Mouse (Mus musculus) ES-E14 (cell line): Measurements from ENCODE around the gene Zfp704.

Source experiments
- CHD2 ChIP-seq: IDR thresholded peaks from 2 replicates; pipeline ENCODE4 v1.6.1; 2014; ENCODE audit warnings: mild to moderate bottlenecking, low read depth, low read length, inconsistent platforms
- MAFK ChIP-seq: IDR thresholded peaks from 2 replicates; pipeline ENCODE4 v1.6.1; 2014; ENCODE audit warnings: mild to moderate bottlenecking, low read depth, low read length, inconsistent platforms; ENCODE audit not compliant: insufficient read depth
- ZNF384 ChIP-seq: IDR thresholded peaks from 2 replicates; pipeline ENCODE4 v1.6.1; 2012; ENCODE audit warnings: low read depth, low read length, inconsistent platforms

GRCm38 (mm10) chr3:9588635-9589034, 21.2 kb downstream of the Zfp704 start:
- TF ChIP-seq CHD2 (no peak), MAFK (no peak), ZNF384 (no peak)
